Mouse (Mus musculus): Measurements from ENCODE around the gene Zfp622.
A peak's percentile ranks its signal among the peaks of the same experiment; 100 is the strongest.
"Not testable (repeated sequence)": the region's sequence is repeated elsewhere in the genome, so short reads cannot be mapped to it uniquely, and the experiment has no call there.

Zfp622 gene

GRCm38 (mm10) chr15:25956422-25957117, 27.6 kb upstream of the Zfp622 start:
- Histone ChIP-seq H3K4me3 (replicated peaks; ENCODE audit: low read length) (no peak overlapping the region), H3K4me1 (replicated peaks; ENCODE audit: low read depth, low read length) (no peaks in the 10 kb centered on the region), H3K36me3 (ENCODE audit: insufficient read depth, low read length) (no peaks in the 10 kb centered on the region), H3K9me3 (ENCODE audit: low read length) (no peaks in the 10 kb centered on the region), H3K27me3 (ENCODE audit: insufficient read depth, low read length) (no peaks in the 10 kb centered on the region)
- TF ChIP-seq NANOG (IDR thresholded peaks at IDR 0.05; ENCODE audit: borderline replicate concordance, low read length) (no peak), CTCF (conservative IDR thresholded peaks at IDR 0.05; ENCODE audit: low read length) (no peak), POU5F1 (IDR thresholded peaks at IDR 0.05; ENCODE audit: borderline replicate concordance, low read length) (no peak)

GRCm38 (mm10) chr15:25957651-25958050, 26.5 kb upstream of the Zfp622 start:
- no peaks in the 10 kb centered on the region for H3K9me3 ChIP-seq (ENCODE audit: low read length)
- no peaks in the 10 kb centered on the region for H3K27me3 ChIP-seq (ENCODE audit: insufficient read depth, low read length)
- H3K36me3 ChIP-seq (ENCODE audit: insufficient read depth, low read length) = no peaks in the 10 kb centered on the region
- TF ChIP-seq NANOG (IDR thresholded peaks at IDR 0.05; ENCODE audit: borderline replicate concordance, low read length) = no peak
- TF ChIP-seq CTCF (conservative IDR thresholded peaks at IDR 0.05; ENCODE audit: low read length) = no peak
- no peak for TF ChIP-seq POU5F1 (IDR thresholded peaks at IDR 0.05; ENCODE audit: borderline replicate concordance, low read length)
- H3K4me1 ChIP-seq (replicated peaks; ENCODE audit: low read depth, low read length) = no peaks in the 10 kb centered on the region
- H3K4me3 ChIP-seq (replicated peaks; ENCODE audit: low read length) = no peak overlapping the region

GRCm38 (mm10) chr15:25959375-25959774, 24.8 kb upstream of the Zfp622 start:
- no peak overlapping the region for H3K4me3 ChIP-seq (replicated peaks; ENCODE audit: low read length)
- H3K36me3 ChIP-seq (ENCODE audit: insufficient read depth, low read length) = no peaks in the 10 kb centered on the region
- H3K27me3 ChIP-seq (ENCODE audit: insufficient read depth, low read length) = no peaks in the 10 kb centered on the region
- no peaks in the 10 kb centered on the region for H3K9me3 ChIP-seq (ENCODE audit: low read length)
- TF ChIP-seq CTCF (conservative IDR thresholded peaks at IDR 0.05; ENCODE audit: low read length) (peak; percentile 27; the same call in 1 of the 2 replicates), POU5F1 (IDR thresholded peaks at IDR 0.05; ENCODE audit: borderline replicate concordance, low read length) (no peak), NANOG (IDR thresholded peaks at IDR 0.05; ENCODE audit: borderline replicate concordance, low read length) (no peak)
- no peaks in the 10 kb centered on the region for H3K4me1 ChIP-seq (replicated peaks; ENCODE audit: low read depth, low read length)

- TF ChIP-seq NANOG (IDR thresholded peaks at IDR 0.05; ENCODE audit: borderline replicate concordance, low read length) = no peak
- Histone ChIP-seq H3K4me3 (replicated peaks; ENCODE audit: low read length) (no peak overlapping the region), H3K4me1 (replicated peaks; ENCODE audit: low read depth, low read length) (no peaks in the 10 kb centered on the region), H3K9me3 (ENCODE audit: low read length) (no peaks in the 10 kb centered on the region), H3K27me3 (ENCODE audit: insufficient read depth, low read length) (no peaks in the 10 kb centered on the region), H3K36me3 (ENCODE audit: insufficient read depth, low read length) (no peaks in the 10 kb centered on the region)
Observed at GRCm38 (mm10) chr15:25960231-25960630, 23.9 kb upstream of the Zfp622 start.

- Histone ChIP-seq H3K4me3 (replicated peaks; ENCODE audit: low read length) (no peak overlapping the region), H3K36me3 (ENCODE audit: insufficient read depth, low read length) (no peaks in the 10 kb centered on the region), H3K9me3 (ENCODE audit: low read length) (peaks cover under 1% of the 10 kb centered on the region), H3K4me1 (replicated peaks; ENCODE audit: low read depth, low read length) (no peaks in the 10 kb centered on the region), H3K27me3 (ENCODE audit: insufficient read depth, low read length) (no peaks in the 10 kb centered on the region)
- no peak for TF ChIP-seq CTCF (conservative IDR thresholded peaks at IDR 0.05; ENCODE audit: low read length)
- TF ChIP-seq POU5F1 (IDR thresholded peaks at IDR 0.05; ENCODE audit: borderline replicate concordance, low read length) = no peak
- TF ChIP-seq NANOG (IDR thresholded peaks at IDR 0.05; ENCODE audit: borderline replicate concordance, low read length) = no peak
Observed at GRCm38 (mm10) chr15:25966220-25966774, 17.9 kb upstream of the Zfp622 start.

GRCm38 (mm10) chr15:25971596-25971995, 12.6 kb upstream of the Zfp622 start:
- H3K27me3 ChIP-seq (ENCODE audit: insufficient read depth, low read length) = no peaks in the 10 kb centered on the region
- TF ChIP-seq POU5F1 (IDR thresholded peaks at IDR 0.05; ENCODE audit: borderline replicate concordance, low read length) (no peak), NANOG (IDR thresholded peaks at IDR 0.05; ENCODE audit: borderline replicate concordance, low read length) (no peak), CTCF (conservative IDR thresholded peaks at IDR 0.05; ENCODE audit: low read length) (no peak)
- H3K36me3 ChIP-seq (ENCODE audit: insufficient read depth, low read length) = no peaks in the 10 kb centered on the region
- peaks cover 7% of the 10 kb centered on the region for H3K9me3 ChIP-seq (ENCODE audit: low read length)
- no peaks in the 10 kb centered on the region for H3K4me1 ChIP-seq (replicated peaks; ENCODE audit: low read depth, low read length)
- no peak overlapping the region for H3K4me3 ChIP-seq (replicated peaks; ENCODE audit: low read length)

GRCm38 (mm10) chr15:25972758-25973157, 11.4 kb upstream of the Zfp622 start:
- no peaks in the 10 kb centered on the region for H3K4me1 ChIP-seq (replicated peaks; ENCODE audit: low read depth, low read length)
- H3K9me3 ChIP-seq (ENCODE audit: low read length) = peaks cover 7% of the 10 kb centered on the region
- H3K36me3 ChIP-seq (ENCODE audit: insufficient read depth, low read length) = no peaks in the 10 kb centered on the region
- H3K4me3 ChIP-seq (replicated peaks; ENCODE audit: low read length) = no peak overlapping the region
- TF ChIP-seq POU5F1 (IDR thresholded peaks at IDR 0.05; ENCODE audit: borderline replicate concordance, low read length) (no peak), NANOG (IDR thresholded peaks at IDR 0.05; ENCODE audit: borderline replicate concordance, low read length) (no peak), CTCF (conservative IDR thresholded peaks at IDR 0.05; ENCODE audit: low read length) (no peak)
- no peaks in the 10 kb centered on the region for H3K27me3 ChIP-seq (ENCODE audit: insufficient read depth, low read length)

- H3K9me3 ChIP-seq (ENCODE audit: low read length) = peaks cover 7% of the 10 kb centered on the region
- no peak overlapping the region for H3K4me3 ChIP-seq (replicated peaks; ENCODE audit: low read length)
- no peaks in the 10 kb centered on the region for H3K36me3 ChIP-seq (ENCODE audit: insufficient read depth, low read length)
- H3K4me1 ChIP-seq (replicated peaks; ENCODE audit: low read depth, low read length) = no peaks in the 10 kb centered on the region
- H3K27me3 ChIP-seq (ENCODE audit: insufficient read depth, low read length) = no peaks in the 10 kb centered on the region
- no peak for TF ChIP-seq CTCF (conservative IDR thresholded peaks at IDR 0.05; ENCODE audit: low read length)
- TF ChIP-seq POU5F1 (IDR thresholded peaks at IDR 0.05; ENCODE audit: borderline replicate concordance, low read length) = no peak
- TF ChIP-seq NANOG (IDR thresholded peaks at IDR 0.05; ENCODE audit: borderline replicate concordance, low read length) = no peak
Observed at GRCm38 (mm10) chr15:25974352-25974751, 9.8 kb upstream of the Zfp622 start.

GRCm38 (mm10) chr15:25975810-25976209, 8.4 kb upstream of the Zfp622 start:
- no peak overlapping the region for H3K4me3 ChIP-seq (replicated peaks; ENCODE audit: low read length)
- H3K4me1 ChIP-seq (replicated peaks; ENCODE audit: low read depth, low read length) = no peaks in the 10 kb centered on the region
- no peaks in the 10 kb centered on the region for H3K27me3 ChIP-seq (ENCODE audit: insufficient read depth, low read length)
- peaks cover 7% of the 10 kb centered on the region for H3K9me3 ChIP-seq (ENCODE audit: low read length)
- no peak for TF ChIP-seq NANOG (IDR thresholded peaks at IDR 0.05; ENCODE audit: borderline replicate concordance, low read length)
- no peaks in the 10 kb centered on the region for H3K36me3 ChIP-seq (ENCODE audit: insufficient read depth, low read length)

GRCm38 (mm10) chr15:25983614-25984013, 552 bp upstream of the Zfp622 start:
- not testable (repeated sequence) for H3K9me3 ChIP-seq (ENCODE audit: low read length); H3K27me3 ChIP-seq (ENCODE audit: insufficient read depth, low read length)
- Histone ChIP-seq H3K4me3 (replicated peaks; ENCODE audit: low read length) (peak overlapping the region; percentile 99), H3K36me3 (ENCODE audit: insufficient read depth, low read length) (peaks cover 31% of the 10 kb centered on the region), H3K4me1 (replicated peaks; ENCODE audit: low read depth, low read length) (peaks cover 36% of the 10 kb centered on the region)
